Mouse (Mus musculus) forebrain, embryonic 10.5 days (tissue): ENCODE measurements around the gene Card14. TPM values are rescaled to one million over a fixed set of nuclear protein-coding genes. Genes with fewer than 3 reads are reported as not detected.
A peak's percentile ranks its signal among the peaks of the same experiment; 100 is the strongest.
"Not testable (repeated sequence)": the region's sequence is repeated elsewhere in the genome, so short reads cannot be mapped to it uniquely, and the experiment has no call there.

Source experiments
- DNase-seq: peaks from one replicate; pipeline ENCODE4 v3.0.0-alpha.2; 2017; ENCODE audit warnings: low spot score; ENCODE audit errors: extremely low spot score
- H3K27ac ChIP-seq: fragments of 300-500 bp; sonication (generic); 2 replicates; pipeline ENCODE4 v1.5.1; 2016; ENCODE audit warnings: mild to moderate bottlenecking
- H3K27me3 ChIP-seq: fragments of 300-500 bp; sonication (generic); 2 replicates; pipeline ENCODE4 v1.6.1; 2016; ENCODE audit warnings: mild to moderate bottlenecking; ENCODE audit not compliant: poor library complexity, severe bottlenecking
- H3K36me3 ChIP-seq: fragments of 300-500 bp; sonication (generic); replicated peaks from 2 replicates; pipeline ENCODE4 v1.6.1; 2016; ENCODE audit warnings: mild to moderate bottlenecking, moderate library complexity
- H3K4me1 ChIP-seq: fragments of 300-500 bp; sonication (generic); 2 replicates; pipeline ENCODE4 v1.6.1; 2016
- H3K4me3 ChIP-seq: fragments of 300-500 bp; sonication (generic); 2 replicates; pipeline ENCODE4 v1.5.1; 2016; ENCODE audit warnings: mild to moderate bottlenecking, moderate library complexity
- H3K9me3 ChIP-seq: fragments of 300-500 bp; sonication (generic); 2 replicates; pipeline ENCODE4 v1.6.1; 2016; ENCODE audit warnings: mild to moderate bottlenecking, moderate library complexity
- WGBS: fragments of 180-500 bp; shearing (Covaris S2); methylation state at CpG from one replicate; pipeline ENCODE4 v1.1.7; 2016; 5-methylcytosine and 5-hydroxymethylcytosine counted together
- polyA plus RNA-seq: library from polyadenylated mRNA; unstranded; fragments of >200 nt; fragmentation: Nextera tagmentation; extraction: Ambion mirVana; gene quantifications from 2 replicates; pipeline ENCODE4 v1.2.1, GENCODE M21; 2016

Gene Card14
- 0.04 TPM in 1 of 2 replicates, not detected in the other for polyA plus RNA-seq

GRCm38 (mm10) chr11:119307658-119307867, at the start of gene Card14:
Card14 (plus strand) TSS chr11:119307768.
- no peaks in the 10 kb centered on the region for H3K36me3 ChIP-seq
- WGBS = 42% methylated on average over 1 of the region's 1 CpGs
- H3K4me3 ChIP-seq = no peak within 1 kb of the TSS
- H3K27me3 ChIP-seq = peaks cover 35% of the 10 kb centered on the region
- H3K4me1 ChIP-seq = peaks cover 30% of the 10 kb centered on the region
- no peak for DNase-seq
- H3K27ac ChIP-seq = 0 out of 2 replicates have a peak within 1 kb of the TSS, but pooled peaks have one; percentile 48
- no peaks in the 10 kb centered on the region for H3K9me3 ChIP-seq

GRCm38 (mm10) chr11:119258216-119258571, 49.4 kb upstream of the Card14 start:
- DNase-seq = no peak
- peaks cover 57% of the 10 kb centered on the region for H3K36me3 ChIP-seq
- no peaks in the 10 kb centered on the region for H3K9me3 ChIP-seq
- H3K4me3 ChIP-seq = peak overlapping the region; percentile 41
- peak overlapping the region; percentile 71 for H3K27ac ChIP-seq
- 0 out of 2 replicates have a peak, but pooled peaks cover 5% of the 10 kb centered on the region for H3K27me3 ChIP-seq
- H3K4me1 ChIP-seq = peaks cover 29% of the 10 kb centered on the region
- 75% methylated on average over 9 of the region's 9 CpGs for WGBS

- peak; percentile 44 for DNase-seq
- H3K9me3 ChIP-seq = no peaks in the 10 kb centered on the region
- 70% methylated on average over 23 of the region's 23 CpGs for WGBS
- H3K27me3 ChIP-seq = no peaks in the 10 kb centered on the region
- peaks cover 61% of the 10 kb centered on the region for H3K36me3 ChIP-seq
- peaks cover 24% of the 10 kb centered on the region for H3K4me1 ChIP-seq
- peak overlapping the region; percentile 71 for H3K27ac ChIP-seq
- H3K4me3 ChIP-seq = peak overlapping the region; percentile 41
Measured at GRCm38 (mm10) chr11:119258572-119259322, 48.8 kb upstream of the Card14 start.

- Histone ChIP-seq H3K9me3 (no peaks in the 10 kb centered on the region), H3K36me3 (peaks cover 62% of the 10 kb centered on the region), H3K4me1 (peaks cover 23% of the 10 kb centered on the region), H3K27ac (no peak overlapping the region), H3K4me3 (no peak overlapping the region), H3K27me3 (no peaks in the 10 kb centered on the region)
- WGBS = 87% methylated on average over 8 of the region's 8 CpGs
- no peak for DNase-seq
Measured at GRCm38 (mm10) chr11:119259977-119260376, 47.6 kb upstream of the Card14 start.

- Histone ChIP-seq H3K36me3 (peaks cover 51% of the 10 kb centered on the region), H3K4me1 (peaks cover 21% of the 10 kb centered on the region), H3K27me3 (no peaks in the 10 kb centered on the region; the same call in 1 of the 2 replicates), H3K9me3 (no peaks in the 10 kb centered on the region), H3K27ac (no peak overlapping the region), H3K4me3 (no peak overlapping the region)
- 92% methylated on average over 13 of the region's 13 CpGs for WGBS
- DNase-seq = no peak
Measured at GRCm38 (mm10) chr11:119264413-119264812, 43.2 kb upstream of the Card14 start.

GRCm38 (mm10) chr11:119265811-119266210, 41.8 kb upstream of the Card14 start:
- Histone ChIP-seq H3K36me3 (peaks cover 41% of the 10 kb centered on the region), H3K27me3 (no peaks in the 10 kb centered on the region; the same call in 1 of the 2 replicates), H3K9me3 (no peaks in the 10 kb centered on the region), H3K27ac (no peak overlapping the region), H3K4me3 (no peak overlapping the region), H3K4me1 (peaks cover 21% of the 10 kb centered on the region)
- WGBS = 83% methylated on average over 7 of the region's 7 CpGs
- no peak for DNase-seq

GRCm38 (mm10) chr11:119267241-119267674, 40.3 kb upstream of the Card14 start:
- WGBS = 50% methylated on average over 6 of the region's 6 CpGs
- H3K4me1 ChIP-seq = peaks cover 26% of the 10 kb centered on the region
- H3K27ac ChIP-seq = peak overlapping the region; percentile 83
- H3K36me3 ChIP-seq = peaks cover 28% of the 10 kb centered on the region
- no peaks in the 10 kb centered on the region; the same call in 1 of the 2 replicates for H3K27me3 ChIP-seq
- peak overlapping the region; percentile 79 for H3K4me3 ChIP-seq
- DNase-seq = no peak
- no peaks in the 10 kb centered on the region for H3K9me3 ChIP-seq

- H3K36me3 ChIP-seq = peaks cover 24% of the 10 kb centered on the region
- peak within 1 kb of the TSS; percentile 83 for H3K27ac ChIP-seq
- no peaks in the 10 kb centered on the region; the same call in 1 of the 2 replicates for H3K27me3 ChIP-seq
- DNase-seq = peak; percentile 95
- H3K4me3 ChIP-seq = peak within 1 kb of the TSS; percentile 79
- H3K4me1 ChIP-seq = peaks cover 26% of the 10 kb centered on the region
- 5% methylated on average over 52 of the region's 52 CpGs for WGBS
- H3K9me3 ChIP-seq = no peaks in the 10 kb centered on the region
Measured at GRCm38 (mm10) chr11:119267768-119268556, 39.6 kb upstream of the Card14 start, which contains the start of gene Gaa. Gaa (plus strand) TSS chr11:119267887.

- DNase-seq = no peak
- no peaks in the 10 kb centered on the region; the same call in 1 of the 2 replicates for H3K27me3 ChIP-seq
- peak overlapping the region; percentile 83 for H3K27ac ChIP-seq
- H3K36me3 ChIP-seq = peaks cover 24% of the 10 kb centered on the region
- H3K9me3 ChIP-seq = no peaks in the 10 kb centered on the region
- peak overlapping the region; percentile 79 for H3K4me3 ChIP-seq
- H3K4me1 ChIP-seq = peaks cover 26% of the 10 kb centered on the region
- WGBS = 84% methylated on average over 16 of the region's 16 CpGs
Measured at GRCm38 (mm10) chr11:119268557-119269195, 38.9 kb upstream of the Card14 start.

GRCm38 (mm10) chr11:119272492-119272891, 35.1 kb upstream of the Card14 start:
- not testable (repeated sequence) for H3K27ac ChIP-seq, H3K4me3 ChIP-seq, H3K27me3 ChIP-seq, DNase-seq, H3K9me3 ChIP-seq
- peaks cover 20% of the 10 kb centered on the region for H3K4me1 ChIP-seq
- WGBS = 62% methylated on average over 3 of the region's 3 CpGs
- peaks cover 37% of the 10 kb centered on the region for H3K36me3 ChIP-seq

GRCm38 (mm10) chr11:119273186-119273930, 34.2 kb upstream of the Card14 start:
- no peak overlapping the region for H3K27ac ChIP-seq
- H3K4me3 ChIP-seq = no peak overlapping the region
- H3K27me3 ChIP-seq = no peaks in the 10 kb centered on the region; the same call in 1 of the 2 replicates
- no peak for DNase-seq
- peaks cover 12% of the 10 kb centered on the region for H3K4me1 ChIP-seq
- 86% methylated on average over 8 of the region's 8 CpGs for WGBS
- no peaks in the 10 kb centered on the region for H3K9me3 ChIP-seq
- H3K36me3 ChIP-seq = peaks cover 37% of the 10 kb centered on the region

GRCm38 (mm10) chr11:119281030-119281429, 26.5 kb upstream of the Card14 start:
- no peaks in the 10 kb centered on the region for H3K4me1 ChIP-seq
- DNase-seq = no peak
- 88% methylated on average over 15 of the region's 15 CpGs for WGBS
- no peaks in the 10 kb centered on the region for H3K9me3 ChIP-seq
- H3K4me3 ChIP-seq = no peak overlapping the region
- peak overlapping the region; percentile 4; the same call in 1 of the 2 replicates for H3K27ac ChIP-seq
- peaks cover 30% of the 10 kb centered on the region for H3K36me3 ChIP-seq
- no peaks in the 10 kb centered on the region for H3K27me3 ChIP-seq
